Mouse (Mus musculus) induced T-regulatory cell, adult 2 months (primary cell): ENCODE results near the gene Cog5.
A peak's percentile ranks its signal among the peaks of the same experiment; 100 is the strongest.

Experiments
- DNase-seq: peaks from one replicate; pipeline ENCODE4 v3.0.0-alpha.2; 2012; ENCODE audit warnings: low read depth

The Cog5 gene

GRCm38 (mm10) chr12:31892771-31893170 is 238.1 kb downstream of the Cog5 start:
- DNase-seq, result no peak

GRCm38 (mm10) chr12:31895095-31895734 is 240.5 kb downstream of the Cog5 start:
- DNase-seq, result no peak

GRCm38 (mm10) chr12:31895888-31896287 is 241.2 kb downstream of the Cog5 start:
- DNase-seq, result no peak

- no peak for DNase-seq
Measured at GRCm38 (mm10) chr12:31896295-31896694, 241.6 kb downstream of the Cog5 start.

GRCm38 (mm10) chr12:31896986-31897385 is 242.3 kb downstream of the Cog5 start:
- no peak for DNase-seq

- DNase-seq, result no peak
Measured at GRCm38 (mm10) chr12:31897456-31897855, 242.8 kb downstream of the Cog5 start.

GRCm38 (mm10) chr12:31900391-31900914 is 245.8 kb downstream of the Cog5 start:
- no peak for DNase-seq

GRCm38 (mm10) chr12:31905696-31906551 is 251.3 kb downstream of the Cog5 start:
- DNase-seq, result no peak

- DNase-seq, result no peak
Measured at GRCm38 (mm10) chr12:31907436-31907835, 252.8 kb downstream of the Cog5 start.

GRCm38 (mm10) chr12:31912966-31913551 is 258.4 kb downstream of the Cog5 start:
- no peak for DNase-seq

- DNase-seq, result no peak
Measured at GRCm38 (mm10) chr12:31913614-31914013, 258.9 kb downstream of the Cog5 start.

- DNase-seq, result no peak
Measured at GRCm38 (mm10) chr12:31916691-31917090, 262.0 kb downstream of the Cog5 start.

- DNase-seq, result no peak
Measured at GRCm38 (mm10) chr12:31917245-31917644, 262.6 kb downstream of the Cog5 start.

- no peak for DNase-seq
Measured at GRCm38 (mm10) chr12:31920464-31921405, 266.1 kb downstream of the Cog5 start.

- DNase-seq, result no peak
Measured at GRCm38 (mm10) chr12:31924135-31924534, 269.5 kb downstream of the Cog5 start.

- DNase-seq, result no peak
Measured at GRCm38 (mm10) chr12:31925343-31925742, 270.7 kb downstream of the Cog5 start.

GRCm38 (mm10) chr12:31926661-31927061 is 272.0 kb downstream of the Cog5 start:
- DNase-seq, result peak; percentile 51

- DNase-seq, result no peak
Measured at GRCm38 (mm10) chr12:31928498-31928897, 273.8 kb downstream of the Cog5 start.

GRCm38 (mm10) chr12:31931818-31932217 is 277.1 kb downstream of the Cog5 start:
- DNase-seq, result no peak

GRCm38 (mm10) chr12:31936657-31937300 is 282.1 kb downstream of the Cog5 start:
- no peak for DNase-seq

GRCm38 (mm10) chr12:31937613-31938012 is 282.9 kb downstream of the Cog5 start:
- DNase-seq, result no peak
